Mouse (Mus musculus): ENCODE measurements at regions not wholly inside any gene's neighbourhood (a gene's known extent, or its start where the extent isn't known, plus 50 kb on each side); places are given as distances from the start of the nearest gene placed in this dataset.

- TF ChIP-seq MAFK (IDR thresholded peaks at IDR 0.05; ENCODE audit: insufficient read depth, low read depth, low read length) (no peak), HCFC1 (IDR thresholded peaks at IDR 0.05; ENCODE audit: borderline replicate concordance, insufficient read depth, low read length) (no peak), CHD2 (IDR thresholded peaks at IDR 0.05; ENCODE audit: low read depth, low read length) (no peak), ZNF384 (IDR thresholded peaks at IDR 0.05; ENCODE audit: low read depth, low read length) (no peak), ZC3H11A (IDR thresholded peaks at IDR 0.05; ENCODE audit: borderline replicate concordance, low read depth, low read length) (peak; percentile 23; the same call in 1 of the 2 replicates)
Measured at GRCm38 (mm10) chr11:89178436-89178835, 104.8 kb downstream of the Gm525 start.
